Mouse (Mus musculus) lung, postnatal 36 days (tissue): ENCODE data around the gene Tarbp2.

Experiments used
- DNase-seq: peaks from one replicate; pipeline ENCODE4 v3.0.0; 2022; ENCODE audit warnings: mixed read lengths

The Tarbp2 gene

GRCm38 (mm10) chr15:102517976-102518858 is at the start of gene Tarbp2:
Gene Tarbp2 (plus strand): TSS chr15:102518192.
- DNase-seq: peak; percentile 100

GRCm38 (mm10) chr15:102468675-102469370 is 49.2 kb upstream of the Tarbp2 start:
- no peak for DNase-seq

GRCm38 (mm10) chr15:102470183-102470604 is 47.8 kb upstream of the Tarbp2 start, which contains the start of gene Pcbp2:
Gene Pcbp2 (plus strand): TSS chr15:102470539.
- peak; percentile 97 for DNase-seq

- DNase-seq: peak; percentile 84
Observed at GRCm38 (mm10) chr15:102470605-102471294, 47.2 kb upstream of the Tarbp2 start.

- DNase-seq: no peak
Observed at GRCm38 (mm10) chr15:102471295-102471645, 46.7 kb upstream of the Tarbp2 start.

- DNase-seq: no peak
Observed at GRCm38 (mm10) chr15:102471727-102472126, 46.3 kb upstream of the Tarbp2 start.

- DNase-seq: no peak
Observed at GRCm38 (mm10) chr15:102473246-102473645, 44.7 kb upstream of the Tarbp2 start.

- no peak for DNase-seq
Observed at GRCm38 (mm10) chr15:102474520-102474919, 43.5 kb upstream of the Tarbp2 start.

GRCm38 (mm10) chr15:102483136-102483535 is 34.9 kb upstream of the Tarbp2 start:
- no peak for DNase-seq

- no peak for DNase-seq
Observed at GRCm38 (mm10) chr15:102485853-102486252, 32.1 kb upstream of the Tarbp2 start.

- DNase-seq: no peak
Observed at GRCm38 (mm10) chr15:102487664-102488063, 30.3 kb upstream of the Tarbp2 start.

GRCm38 (mm10) chr15:102498322-102498721 is 19.7 kb upstream of the Tarbp2 start:
- DNase-seq: no peak

- DNase-seq: no peak
Observed at GRCm38 (mm10) chr15:102499370-102499769, 18.6 kb upstream of the Tarbp2 start.

GRCm38 (mm10) chr15:102499851-102500250 is 18.1 kb upstream of the Tarbp2 start:
- no peak for DNase-seq

- no peak for DNase-seq
Observed at GRCm38 (mm10) chr15:102500479-102500878, 17.5 kb upstream of the Tarbp2 start.

- no peak for DNase-seq
Observed at GRCm38 (mm10) chr15:102501084-102501814, 16.7 kb upstream of the Tarbp2 start.

- DNase-seq: no peak
Observed at GRCm38 (mm10) chr15:102502254-102502840, 15.6 kb upstream of the Tarbp2 start.

- no peak for DNase-seq
Observed at GRCm38 (mm10) chr15:102503447-102503846, 14.5 kb upstream of the Tarbp2 start, which contains the start of gene Gm10337. Gene Gm10337 (plus strand): TSS chr15:102503722.

GRCm38 (mm10) chr15:102503924-102504782 is 13.8 kb upstream of the Tarbp2 start:
- DNase-seq: no peak

GRCm38 (mm10) chr15:102505073-102505769 is 12.8 kb upstream of the Tarbp2 start:
- no peak for DNase-seq
